Mouse (Mus musculus): ENCODE measurements around the gene Gm10642.

Gene Gm10642

GRCm38 (mm10) chr9:70671772-70672579 lies 15.9 kb downstream of the Gm10642 start:
- DNase-seq (ENCODE audit: extremely low read depth, low read depth, low spot score) = no peak

DNA sequence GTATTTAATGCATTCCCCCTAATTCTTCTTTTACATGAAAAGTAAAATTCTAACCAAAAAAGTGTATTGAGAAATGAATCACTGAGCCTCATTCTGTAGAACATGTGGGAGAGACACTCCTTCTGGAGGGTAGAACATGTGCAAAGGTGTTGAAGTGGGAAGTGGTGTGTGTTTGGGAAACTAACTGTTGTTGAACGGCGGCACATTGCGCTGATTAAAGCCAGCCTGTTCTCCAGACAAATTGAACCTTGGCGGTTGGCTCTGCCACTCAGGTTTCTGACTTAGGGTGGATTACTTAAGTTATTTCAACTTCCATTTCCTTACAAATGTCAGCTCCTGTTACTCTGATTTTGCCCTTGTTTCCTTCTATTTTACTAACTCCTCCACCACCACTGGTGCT lies 17.6 kb downstream of the Gm10642 start:
- DNase-seq (ENCODE audit: extremely low read depth, low read depth, low spot score) = no peak

- DNase-seq (ENCODE audit: extremely low read depth, low read depth, low spot score) = no peak
These were observed 19.1 kb downstream of the Gm10642 start for GRCm38 (mm10) chr9:70675117-70675516.

- DNase-seq (ENCODE audit: extremely low read depth, low read depth, low spot score) = no peak
These were observed 19.9 kb downstream of the Gm10642 start for GRCm38 (mm10) chr9:70675961-70676360.

- DNase-seq (ENCODE audit: extremely low read depth, low read depth, low spot score) = no peak
These were observed 22.7 kb downstream of the Gm10642 start, which contains the start of gene Adam10 for GRCm38 (mm10) chr9:70678682-70679131. Adam10 (plus strand) TSS chr9:70678997.

GRCm38 (mm10) chr9:70679132-70680091 lies 23.4 kb downstream of the Gm10642 start:
- DNase-seq (ENCODE audit: extremely low read depth, low read depth, low spot score) = no peak

- DNase-seq (ENCODE audit: extremely low read depth, low read depth, low spot score) = no peak
These were observed 26.2 kb downstream of the Gm10642 start for GRCm38 (mm10) chr9:70682202-70682601.

DNA sequence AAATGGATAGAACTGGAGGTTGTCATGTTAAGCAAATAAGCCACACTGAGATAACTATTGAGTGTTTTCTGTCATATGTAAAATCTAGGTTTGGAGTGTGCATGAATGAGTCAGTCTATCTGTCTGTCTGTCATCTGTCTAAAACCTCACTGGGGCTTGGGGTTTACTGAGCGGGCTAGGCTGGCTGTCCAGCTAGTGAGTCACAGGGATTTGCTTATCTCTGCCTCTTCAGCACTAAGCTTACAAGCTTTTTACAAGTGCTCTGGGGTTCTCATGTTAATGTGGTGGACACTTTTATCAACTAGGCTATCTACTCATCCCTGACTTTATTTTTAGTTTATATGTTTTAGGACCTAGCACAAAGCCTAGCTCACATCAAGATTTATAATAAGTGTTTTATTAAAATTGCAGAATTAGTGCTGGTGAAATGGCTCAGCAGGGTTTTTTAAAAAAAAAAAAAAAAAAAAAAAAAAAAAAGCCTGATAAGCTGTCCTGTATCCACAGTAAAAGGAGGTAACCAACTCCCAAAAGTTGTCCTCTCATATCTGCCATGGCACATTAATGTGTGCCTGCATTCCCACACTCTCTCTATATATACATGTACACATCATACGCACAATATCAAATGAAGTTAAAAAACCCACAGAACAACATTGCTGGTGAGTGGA lies 32.4 kb downstream of the Gm10642 start:
- DNase-seq (ENCODE audit: extremely low read depth, low read depth, low spot score) = no peak

GRCm38 (mm10) chr9:70689926-70690325 lies 33.9 kb downstream of the Gm10642 start:
- DNase-seq (ENCODE audit: extremely low read depth, low read depth, low spot score) = no peak

GRCm38 (mm10) chr9:70690579-70690978 lies 34.5 kb downstream of the Gm10642 start:
- DNase-seq (ENCODE audit: extremely low read depth, low read depth, low spot score) = no peak

GRCm38 (mm10) chr9:70691772-70692693 lies 36.0 kb downstream of the Gm10642 start:
- no peak for DNase-seq (ENCODE audit: extremely low read depth, low read depth, low spot score)

DNA sequence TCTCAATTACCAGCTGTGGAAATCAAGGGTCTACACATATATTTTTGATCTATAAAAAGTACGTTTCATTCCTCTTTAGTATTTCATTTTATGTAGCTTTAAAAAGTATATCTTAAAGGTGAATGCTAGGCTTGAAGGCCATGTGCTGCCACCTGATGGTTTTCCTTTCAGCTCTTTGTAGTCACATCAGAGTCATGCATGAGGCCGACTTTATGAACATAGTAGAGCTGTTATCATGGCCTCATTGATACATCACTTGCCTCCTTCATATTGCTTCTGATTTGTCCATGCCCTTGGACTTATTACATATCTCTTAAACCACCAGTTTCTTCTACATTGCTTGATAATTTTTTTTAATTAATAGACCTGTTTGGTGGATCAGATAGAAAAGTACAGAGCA lies 39.7 kb downstream of the Gm10642 start:
- no peak for DNase-seq (ENCODE audit: extremely low read depth, low read depth, low spot score)

DNA sequence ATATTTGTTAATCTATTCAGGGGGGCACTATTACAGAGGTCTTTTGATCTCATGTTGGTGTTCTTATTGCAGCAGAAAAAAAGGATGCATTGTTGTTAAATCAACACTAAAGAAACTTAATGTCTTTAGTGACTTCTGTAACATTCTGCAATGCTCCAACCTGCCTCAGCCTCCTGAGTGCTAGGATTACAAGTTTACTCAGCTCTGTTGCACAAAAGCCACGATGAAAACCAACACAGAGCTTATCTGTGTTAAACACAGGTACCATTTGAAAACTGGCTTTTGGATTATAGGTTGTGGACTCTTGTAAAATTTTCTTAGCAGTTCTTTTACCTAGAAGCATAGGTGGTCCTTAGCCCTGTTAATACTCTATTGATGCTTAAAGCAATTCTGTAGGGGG lies 42.0 kb downstream of the Gm10642 start:
- no peak for DNase-seq (ENCODE audit: extremely low read depth, low read depth, low spot score)

- no peak for DNase-seq (ENCODE audit: extremely low read depth, low read depth, low spot score)
These were observed 47.6 kb downstream of the Gm10642 start for GRCm38 (mm10) chr9:70703597-70704203.

DNA sequence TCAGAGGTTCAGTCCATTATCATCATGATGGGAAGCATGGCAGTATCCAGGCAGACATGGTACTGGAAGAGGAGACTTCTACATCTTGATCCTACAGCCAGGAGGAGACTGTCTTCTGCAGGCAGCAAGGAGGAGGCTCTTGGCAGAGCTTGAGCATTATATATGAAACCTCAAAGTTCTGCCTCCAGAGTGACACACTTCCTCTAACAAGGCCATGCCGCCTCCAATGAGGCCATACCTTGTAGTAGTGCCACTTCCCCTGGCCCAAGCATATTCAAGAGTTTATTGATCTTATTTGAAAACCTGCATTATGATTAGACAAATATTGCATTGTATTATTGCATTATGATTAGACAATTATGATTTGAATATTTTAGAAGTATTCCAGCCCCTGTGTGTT lies 50.4 kb downstream of the Gm10642 start:
- DNase-seq (ENCODE audit: extremely low read depth, low read depth, low spot score) = no peak

Data from fat pad, adult 2 months (tissue).